Mouse (Mus musculus) CD8-positive naive resting alpha-beta T cell, adult 2 months (primary cell): ENCODE data around the gene Dph1.
"Not testable (repeated sequence)": the region's sequence is repeated elsewhere in the genome, so short reads cannot be mapped to it uniquely, and the experiment has no call there.

Experiments
- DNase-seq, 2 experiments: peaks; one replicate each; pipeline ENCODE4 v3.0.0; 2022; ENCODE audit warnings: low read depth in 2 of 2, low spot score in 2 of 2

Dph1 gene

DNA sequence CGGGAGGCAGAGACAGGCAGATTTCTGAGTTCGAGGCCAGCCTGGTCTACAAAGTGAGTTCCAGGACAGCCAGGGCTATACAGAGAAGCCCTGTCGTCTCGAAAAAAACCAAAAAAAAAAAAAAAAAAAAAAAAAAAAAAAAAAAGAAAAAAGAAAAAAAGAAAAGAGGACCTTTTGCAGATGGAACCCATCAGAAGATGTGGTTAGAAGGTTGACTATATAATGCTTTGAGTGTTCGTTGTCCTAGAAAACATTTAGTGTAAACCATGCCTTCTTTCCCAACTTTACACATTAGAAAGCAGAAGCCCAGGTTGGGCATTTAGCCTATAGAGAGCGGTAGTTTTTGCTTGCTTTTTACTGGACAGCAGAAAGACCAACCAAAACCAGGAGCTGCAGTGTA lies 16.5 kb downstream of the Dph1 start:
- not testable (repeated sequence) for DNase-seq

DNA sequence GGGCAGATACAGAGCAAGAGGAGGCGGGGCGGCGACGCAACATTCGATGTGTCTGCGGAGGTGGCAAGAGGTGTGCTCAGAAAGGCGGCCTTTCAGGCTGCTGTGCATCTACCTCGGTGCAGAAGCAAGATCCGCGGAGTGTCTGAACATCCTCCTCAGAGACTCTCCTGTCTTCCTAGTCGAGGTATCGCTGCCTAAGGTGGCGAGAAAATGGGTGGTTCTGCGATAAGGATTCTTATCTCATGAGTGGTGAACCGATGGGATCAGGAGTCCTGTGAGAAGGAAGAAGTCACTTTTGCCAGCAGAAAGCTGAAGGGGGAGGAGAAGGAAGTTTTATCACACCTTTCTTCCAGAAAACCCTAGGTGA lies 17.3 kb downstream of the Dph1 start:
- no peak for DNase-seq

DNA sequence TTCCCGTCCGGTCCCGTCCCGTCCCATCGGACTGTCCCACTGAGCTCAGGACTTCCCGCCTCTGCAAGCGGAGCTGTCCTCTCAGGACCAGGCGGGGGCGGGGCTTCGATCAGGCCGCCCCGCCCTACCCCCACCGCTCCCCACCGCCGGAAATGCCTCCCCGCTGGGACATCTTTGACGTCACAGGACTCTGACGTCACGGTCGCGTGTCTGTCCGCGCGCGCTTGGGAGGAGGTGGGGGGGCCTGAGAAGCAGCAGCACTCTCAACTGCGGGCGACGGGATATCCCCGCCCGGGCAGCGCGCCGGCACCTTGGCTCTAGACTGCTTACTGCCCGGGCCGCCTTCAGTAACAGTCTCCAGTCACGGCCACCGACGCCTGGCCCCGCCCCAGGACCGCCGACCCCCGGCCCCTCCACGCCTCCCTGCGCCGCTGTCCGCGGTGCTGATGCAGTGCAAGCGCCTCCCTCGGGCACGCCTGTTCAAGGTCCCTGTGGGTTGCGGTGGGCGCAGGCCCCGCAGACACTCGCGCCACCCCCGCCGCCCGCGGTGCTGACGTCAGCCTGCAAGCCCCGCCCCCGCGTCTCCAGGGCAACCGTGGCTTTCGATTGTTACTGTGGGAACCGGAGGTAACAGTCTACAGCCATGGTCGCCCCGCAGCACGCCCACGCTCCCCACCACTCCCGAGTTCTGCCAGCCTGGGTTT lies 17.8 kb downstream of the Dph1 start:
- DNase-seq: peak; percentile 99 to 100

DNA sequence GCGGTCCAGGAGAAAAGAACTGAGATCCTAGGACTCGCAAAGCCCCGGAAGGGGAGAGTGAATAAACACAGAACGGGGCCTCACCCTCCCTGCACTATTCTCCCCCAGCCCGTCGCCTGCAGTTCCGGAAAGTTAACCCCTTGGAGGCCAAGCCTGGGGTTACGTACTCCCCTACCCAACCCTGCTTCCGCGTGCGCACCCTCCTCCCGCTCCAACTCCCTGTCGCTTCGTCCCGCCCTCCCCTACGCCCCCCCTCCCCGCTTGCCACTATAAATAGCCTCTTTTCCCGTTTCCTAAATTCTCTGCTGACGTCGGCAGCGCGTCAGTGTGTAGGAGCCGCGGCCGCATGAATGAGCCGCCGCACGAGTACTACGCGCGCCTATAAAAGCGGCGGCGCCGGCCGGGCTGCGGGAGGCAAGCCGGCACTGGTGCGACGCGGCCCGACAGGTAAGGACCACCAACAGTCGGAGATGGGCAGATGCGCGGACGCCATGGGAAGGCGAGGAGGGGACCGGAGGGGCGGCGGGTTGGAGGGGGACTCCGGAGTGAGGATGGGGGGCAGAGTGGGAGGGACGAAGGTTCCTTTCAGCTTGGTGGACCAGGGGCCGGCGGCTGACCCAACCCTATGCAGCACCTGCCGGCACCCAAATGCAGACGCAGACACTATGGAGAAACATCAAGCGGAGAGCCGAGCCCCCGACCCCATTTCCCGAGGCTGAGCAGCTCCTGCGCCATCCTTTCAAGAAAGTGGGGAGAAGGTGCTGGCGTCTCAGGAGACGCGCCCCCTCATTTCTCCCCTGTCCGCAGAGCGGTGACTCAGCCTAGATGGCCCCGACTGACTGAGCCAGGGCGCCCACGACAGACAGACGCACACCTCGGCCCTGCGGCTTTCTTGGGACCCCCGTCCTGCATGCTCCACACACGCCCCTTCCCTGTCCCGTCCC lies 18.6 kb downstream of the Dph1 start:
- DNase-seq: peak in 1 of 2 experiments; percentile 19

DNA sequence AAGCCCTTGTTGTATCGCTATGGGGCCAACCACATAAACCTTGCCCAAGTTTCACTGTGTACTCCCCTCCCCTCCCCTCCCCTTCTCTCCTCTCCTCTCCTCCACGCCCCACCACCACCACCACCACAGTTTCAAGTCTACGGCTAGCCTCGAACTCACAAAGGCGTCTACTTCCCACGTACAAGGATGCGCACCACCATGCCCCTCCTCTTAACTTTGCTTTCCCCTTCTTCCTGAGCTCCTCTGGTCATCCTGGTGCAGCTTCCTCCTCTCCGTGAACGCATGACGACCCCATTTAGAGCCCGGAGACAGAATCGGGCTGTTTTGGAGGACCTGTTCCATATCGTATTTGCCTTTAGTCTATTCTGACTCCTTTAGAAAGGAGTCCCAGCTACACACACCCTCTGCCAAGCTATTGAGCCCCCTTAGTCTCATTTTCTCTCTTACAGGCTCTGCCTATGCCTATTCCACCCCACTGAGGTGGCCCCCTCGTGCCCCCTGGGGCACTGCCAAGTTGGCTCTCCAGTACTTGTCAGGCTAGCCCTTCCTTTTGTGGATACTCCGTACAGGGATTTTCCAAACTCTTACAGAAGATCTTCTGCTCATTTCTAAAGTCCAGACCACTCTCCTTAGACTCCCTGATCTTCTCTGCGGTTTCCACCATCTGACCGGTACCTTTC lies 19.7 kb downstream of the Dph1 start:
- DNase-seq: no peak

DNA sequence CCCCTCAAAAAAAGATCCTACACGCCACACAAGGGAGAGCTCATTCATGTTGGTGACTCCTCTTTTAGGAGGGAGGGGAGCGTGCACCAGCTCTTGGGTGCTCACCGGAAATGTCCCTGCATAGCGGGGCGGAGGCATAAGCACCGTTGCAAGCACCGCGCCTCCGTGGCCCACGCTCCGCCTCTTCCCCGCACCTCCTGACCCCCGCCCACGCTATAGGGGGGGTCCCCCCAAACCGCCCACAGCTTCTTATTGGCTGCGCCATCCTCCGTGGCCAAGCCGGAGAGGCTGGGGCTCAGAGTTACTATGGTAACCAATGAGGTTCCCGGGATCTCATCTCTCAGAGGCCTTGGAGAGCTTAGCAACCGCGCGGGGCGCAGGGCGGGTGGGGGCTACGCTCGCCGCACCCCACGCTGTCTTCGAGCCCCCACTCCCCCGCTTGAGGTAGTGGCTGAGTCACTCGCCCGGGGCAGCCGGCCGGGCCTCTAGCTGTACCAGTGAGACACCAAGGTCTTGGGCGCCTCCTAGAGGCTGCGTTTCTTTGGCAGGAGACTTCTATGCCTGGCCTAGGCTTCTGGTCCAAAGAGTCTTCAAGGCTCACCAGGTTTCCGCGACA lies 20.8 kb downstream of the Dph1 start:
- DNase-seq: peak; percentile 74 to 84

DNA sequence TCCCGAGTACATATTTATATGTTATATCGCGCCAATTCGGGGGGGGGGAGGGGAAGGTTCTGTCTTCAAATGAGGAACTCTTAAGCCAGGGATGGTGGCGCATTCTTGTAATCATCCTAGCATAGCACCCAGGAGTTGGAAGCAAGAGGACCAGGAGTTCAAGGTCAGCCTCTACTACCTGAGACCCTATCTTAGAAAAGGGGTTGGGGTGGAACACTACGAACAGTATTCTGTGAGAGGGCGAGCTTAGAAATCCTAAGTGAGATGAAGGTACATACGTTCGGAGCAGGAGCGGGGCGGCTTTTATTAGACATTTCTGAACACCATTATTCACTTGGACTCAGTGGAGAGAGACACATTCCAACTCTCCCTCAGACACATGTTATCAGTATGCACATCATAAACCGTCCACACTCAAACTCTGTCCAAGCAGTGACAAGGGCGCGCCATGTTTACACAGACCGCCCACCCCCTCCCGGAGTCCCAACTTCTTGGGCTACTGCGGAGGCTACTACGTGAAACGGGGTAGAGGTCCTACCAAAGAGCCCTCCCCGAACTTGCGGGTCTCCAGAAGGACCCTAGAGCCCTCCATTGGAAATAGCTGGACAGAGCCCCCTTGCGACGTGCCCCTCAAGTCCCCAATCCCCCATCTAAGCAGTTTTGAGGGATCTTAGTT lies 21.5 kb downstream of the Dph1 start, which contains the start of gene Hic1:
Gene Hic1 (minus strand): TSS at position 115 of the 676 bp plus-strand sequence.
- no peak for DNase-seq

DNA sequence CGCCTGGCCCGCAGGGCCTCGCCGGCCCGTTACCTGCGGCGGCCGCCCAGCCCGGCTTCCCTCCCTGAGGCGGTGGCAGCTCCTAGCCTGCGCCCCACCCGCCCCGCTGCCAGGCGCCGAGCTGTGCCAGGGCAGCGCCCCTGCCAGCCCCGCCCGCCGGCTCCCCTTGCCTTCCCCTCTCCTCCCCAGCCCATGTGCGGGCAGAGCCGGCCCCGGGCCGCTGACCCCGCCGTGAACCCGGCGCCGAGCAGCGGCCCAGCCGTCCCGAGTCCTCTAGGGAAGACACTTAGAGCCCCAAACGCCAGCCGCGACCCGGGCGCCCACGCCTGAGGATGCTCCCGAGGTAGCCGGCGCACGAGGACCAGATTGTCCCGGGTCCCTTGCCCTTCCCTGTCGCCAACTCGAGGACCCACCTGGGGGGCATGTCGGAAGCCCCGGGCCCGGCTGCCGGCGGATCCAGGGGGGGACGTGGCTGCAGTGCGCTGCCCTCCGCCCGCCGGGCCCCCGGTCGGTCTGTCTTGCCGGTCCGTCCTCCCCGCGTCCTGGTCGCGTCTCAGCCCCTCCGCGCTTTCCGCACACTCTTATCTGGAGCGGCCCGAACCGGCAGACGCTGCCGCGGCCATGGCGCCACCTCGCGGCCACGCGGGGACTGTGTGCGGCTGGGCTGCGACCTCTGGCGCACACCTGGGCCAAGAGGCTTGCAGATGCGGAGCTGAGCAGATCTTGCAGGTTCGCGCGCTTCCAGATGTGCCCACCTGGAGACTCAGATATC lies 22.3 kb downstream of the Dph1 start:
- DNase-seq: peak; percentile 83 to 88

DNA sequence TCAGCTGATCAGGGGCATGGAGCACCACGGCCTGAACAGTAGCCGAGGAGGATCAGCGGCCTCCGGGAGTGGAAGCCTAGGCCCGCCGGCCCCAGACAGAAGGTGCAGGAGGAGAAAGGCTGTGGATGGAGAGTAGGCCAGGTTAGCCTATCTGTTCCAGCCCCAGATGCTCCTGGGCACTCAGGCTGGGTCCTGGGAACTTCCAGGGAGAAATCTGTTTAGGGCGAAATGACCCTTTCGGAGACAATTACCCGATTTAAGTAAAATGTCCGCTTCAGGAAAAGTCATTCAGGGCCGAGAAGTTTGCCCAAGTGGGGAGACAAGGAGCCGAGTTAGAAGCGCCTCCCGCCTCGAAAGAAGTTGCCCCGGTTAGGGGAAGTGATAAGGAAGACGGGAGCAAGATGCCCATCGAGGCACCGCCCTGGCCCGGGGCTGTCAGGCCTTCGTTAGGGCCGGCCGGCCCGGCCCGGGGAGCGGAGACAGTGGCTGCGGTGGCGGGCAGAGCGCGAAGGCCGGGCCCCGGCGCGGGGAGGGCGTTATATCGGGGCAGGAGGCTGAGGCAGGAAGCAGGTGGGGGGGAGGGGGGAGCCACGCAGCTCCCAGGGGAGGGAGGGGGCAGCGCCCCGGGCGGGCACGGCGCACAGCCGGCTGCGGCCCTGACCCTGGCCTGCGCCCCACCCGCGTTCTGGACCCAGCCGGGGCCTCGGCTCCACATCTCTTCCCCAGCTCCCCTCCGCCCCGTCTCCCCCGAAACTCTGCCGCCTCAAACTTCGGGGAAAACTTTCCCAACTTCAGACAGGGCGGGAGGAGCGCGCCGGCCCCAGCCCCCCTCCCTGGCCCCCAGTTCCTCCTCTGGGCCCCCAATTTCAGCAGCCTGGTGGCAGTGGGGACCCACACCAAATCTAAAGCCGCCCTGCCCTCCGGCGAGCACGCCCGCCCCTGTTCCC lies 23.1 kb downstream of the Dph1 start:
- no peak for DNase-seq

DNA sequence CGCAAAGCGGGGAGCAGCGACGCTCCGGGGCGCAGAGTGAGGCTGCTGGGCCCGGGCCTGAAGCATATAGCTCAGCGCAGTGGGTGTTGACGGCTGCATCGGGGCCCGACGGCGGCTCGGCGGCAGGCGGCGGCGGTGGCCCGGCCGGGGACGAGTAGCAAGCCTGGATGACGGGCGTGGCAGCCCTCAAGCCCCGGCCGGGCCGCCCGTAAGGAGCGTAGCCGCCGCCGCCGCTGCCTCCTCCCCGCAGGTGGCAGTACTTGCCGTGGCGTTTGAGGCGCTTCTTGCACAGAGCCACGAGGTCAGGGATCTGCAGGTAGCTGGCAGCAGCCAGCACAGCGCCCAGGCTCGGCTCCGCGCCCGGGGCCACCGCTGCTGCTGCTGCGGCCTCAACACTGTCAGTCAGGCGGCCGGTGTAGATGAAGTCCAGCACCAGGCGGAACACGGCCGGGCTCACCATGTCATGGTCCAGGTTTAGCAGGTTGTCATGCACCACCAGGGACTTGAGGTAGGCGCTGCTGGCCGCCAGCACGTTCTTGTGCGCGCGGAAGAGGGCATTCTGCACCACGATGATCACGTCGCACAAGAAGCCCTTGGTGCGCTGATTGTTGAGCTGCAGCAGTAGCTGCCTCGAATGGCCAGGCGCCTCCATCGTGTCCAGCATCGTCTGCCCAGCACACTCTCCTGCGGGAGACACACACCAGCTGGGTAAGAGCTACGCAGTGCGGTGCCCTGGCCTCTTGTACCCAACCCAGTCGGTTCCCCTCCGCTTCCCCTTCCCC lies 24.0 kb downstream of the Dph1 start:
- peak; percentile 28 to 29 for DNase-seq

DNA sequence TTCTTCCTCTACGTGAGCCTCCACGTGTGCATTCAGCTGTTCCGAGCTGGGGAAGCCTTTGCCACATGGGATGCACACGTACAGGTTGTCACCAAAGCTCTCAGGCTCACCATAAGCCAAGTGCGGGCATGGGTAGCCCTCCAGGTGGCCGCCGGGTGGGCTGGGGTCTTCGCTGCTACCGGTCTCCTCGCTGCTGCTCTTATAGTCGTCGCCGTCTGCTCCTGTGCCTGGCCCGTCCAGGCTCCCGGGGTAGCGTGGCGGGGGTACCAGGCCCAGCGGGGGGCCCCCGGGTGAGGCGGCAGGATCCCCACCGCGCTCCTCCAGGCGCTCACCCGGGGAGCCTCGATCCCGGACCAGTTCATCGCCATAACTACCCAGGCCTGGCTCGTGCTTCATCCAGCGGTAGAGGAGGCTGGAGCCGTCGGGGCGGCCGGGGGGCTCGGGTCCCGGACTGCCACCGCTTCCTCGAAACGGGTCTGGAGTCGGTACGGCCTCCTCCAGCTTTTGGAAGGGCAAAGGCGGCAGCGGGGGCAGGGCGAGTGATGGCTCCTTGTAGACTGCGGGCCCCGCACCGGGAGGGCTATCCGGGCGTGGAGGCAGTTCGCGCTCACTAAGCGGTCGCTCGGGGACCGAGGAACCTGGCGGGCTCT lies 24.7 kb downstream of the Dph1 start:
- DNase-seq: no peak

DNA sequence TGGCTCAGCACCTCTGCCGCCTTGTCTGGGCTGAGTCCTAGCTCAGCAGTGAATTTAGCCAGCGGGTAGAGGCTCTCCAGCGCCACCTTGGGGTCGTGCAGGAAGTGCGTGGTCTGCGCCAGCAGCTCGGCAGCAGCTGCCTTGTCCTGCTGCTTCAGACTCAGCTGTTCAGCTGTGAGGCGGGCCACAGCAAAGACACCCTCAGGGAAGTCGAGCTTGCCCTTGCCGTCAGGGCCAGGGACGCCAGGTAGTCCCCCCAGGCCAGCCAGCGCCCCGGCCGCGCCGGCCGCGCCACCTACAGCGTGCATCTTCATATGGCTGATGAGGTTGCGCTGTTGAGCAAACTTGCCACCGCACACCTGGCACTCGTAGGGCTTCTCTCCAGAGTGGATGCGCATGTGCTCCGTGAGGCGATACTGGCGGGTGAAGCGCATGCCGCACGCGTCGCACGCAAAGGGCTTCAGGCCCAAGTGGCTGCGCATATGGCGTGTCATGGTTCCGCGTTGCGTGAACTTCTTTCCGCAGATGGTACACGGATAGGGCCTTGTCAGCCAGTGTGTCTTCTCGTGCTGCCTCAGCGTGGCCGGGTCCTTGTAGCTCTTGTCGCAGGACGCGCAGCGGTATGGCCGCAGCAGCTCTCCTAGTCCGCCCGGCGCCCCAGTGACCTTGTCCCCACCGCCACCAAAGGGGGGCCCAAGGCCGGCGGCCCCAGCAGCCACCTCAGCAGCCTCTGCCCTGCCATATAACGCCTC lies 25.4 kb downstream of the Dph1 start:
- peak; percentile 73 to 84 for DNase-seq

DNA sequence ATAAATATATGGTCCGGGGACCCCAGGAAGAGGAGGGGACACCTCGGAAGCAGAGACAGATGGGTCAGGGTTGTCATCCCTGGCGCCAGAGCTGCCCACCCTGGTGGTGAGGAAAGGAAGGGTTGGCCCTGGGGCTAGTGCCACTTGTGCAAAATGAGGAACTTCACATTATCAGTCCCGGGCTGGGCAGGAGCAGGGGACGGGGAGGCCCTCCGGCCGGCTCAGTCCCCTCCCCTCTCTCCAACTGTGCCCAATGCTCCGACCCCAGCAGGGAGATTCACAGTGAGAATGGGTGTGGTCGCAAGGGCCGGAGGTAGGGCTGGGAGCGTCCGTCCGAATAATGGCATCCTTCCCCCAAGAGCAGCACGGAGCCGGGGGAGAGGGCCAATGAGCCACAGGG lies 26.3 kb downstream of the Dph1 start:
- no peak for DNase-seq

DNA sequence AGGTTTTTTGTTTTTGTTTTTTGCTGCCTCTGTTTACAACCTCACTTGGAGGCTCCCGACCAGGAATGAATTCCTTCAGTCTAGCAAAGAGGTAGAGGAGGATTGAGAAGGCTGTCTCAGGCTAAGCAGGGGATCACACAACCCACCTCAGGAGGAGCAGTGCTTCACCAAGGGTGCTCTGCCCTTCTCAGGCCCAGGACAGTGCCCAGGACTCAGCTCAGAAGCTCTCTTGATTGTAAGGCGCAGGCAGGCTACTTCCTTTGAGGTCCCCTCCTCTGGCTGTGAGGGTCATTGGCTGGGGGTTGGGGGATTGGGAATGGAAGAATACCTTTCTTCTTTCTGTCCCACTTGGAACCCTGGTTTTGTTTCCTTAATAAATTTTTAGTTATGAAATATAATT lies 27.0 kb downstream of the Dph1 start:
- DNase-seq: no peak

DNA sequence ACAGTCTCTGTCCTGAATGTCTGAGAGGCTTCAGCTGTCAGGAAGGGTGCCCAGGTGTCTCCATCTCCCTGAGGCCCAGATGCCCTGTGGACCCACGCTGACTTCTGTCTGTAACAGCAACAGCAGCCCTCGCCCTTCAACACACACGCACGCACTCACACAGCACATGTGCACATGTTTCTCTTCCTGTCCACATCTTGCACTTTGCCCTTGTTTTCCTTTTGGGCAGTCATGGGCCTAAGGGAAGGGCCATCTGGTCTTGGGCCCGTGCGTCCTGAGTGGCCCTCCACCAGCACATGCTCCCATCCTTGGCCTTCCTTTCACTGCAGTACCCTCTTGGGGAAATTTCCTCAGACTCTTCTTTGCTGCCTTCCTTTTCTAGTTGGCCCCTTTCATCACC lies 27.7 kb downstream of the Dph1 start:
- no peak for DNase-seq

DNA sequence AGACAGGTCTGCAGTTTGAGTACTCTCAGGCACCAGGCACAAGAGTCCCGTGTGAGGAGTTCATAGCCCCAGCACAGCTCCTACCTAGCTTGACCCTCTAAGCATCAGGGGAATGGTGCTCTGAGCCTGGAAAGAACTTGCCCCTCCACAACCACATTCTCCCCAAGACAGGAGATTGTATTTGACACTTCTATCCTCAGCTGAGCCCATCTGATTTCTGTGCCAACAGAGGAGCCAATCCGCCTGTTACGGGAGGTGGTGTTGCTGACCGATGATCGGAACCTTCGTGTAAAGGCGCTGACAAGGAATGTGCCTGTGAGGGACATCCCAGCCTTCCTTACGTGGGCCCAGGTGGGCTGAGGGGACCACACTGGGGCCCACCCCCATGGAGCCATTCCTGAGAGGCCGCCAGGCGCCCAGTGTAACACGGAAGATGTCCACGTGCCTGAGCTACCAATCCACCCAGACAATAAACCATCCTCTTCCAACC lies 28.4 kb downstream of the Dph1 start:
- DNase-seq: no peak
